Mouse (Mus musculus): ENCODE results near the gene Scrt2. TPM values are rescaled to one million over a fixed set of nuclear protein-coding genes. Genes with fewer than 3 reads are reported as not detected.
A peak's percentile ranks its signal among the peaks of the same experiment; 100 is the strongest.

Scrt2 gene
- 0.08 and 0.36 TPM in 2 replicates for polyA plus RNA-seq (2012; rRNA removed)
- not detected in 2 replicates for polyA plus RNA-seq (2014; fragmentation: Nextera tagmentation; extraction: Ambion mirVana)

DNA sequence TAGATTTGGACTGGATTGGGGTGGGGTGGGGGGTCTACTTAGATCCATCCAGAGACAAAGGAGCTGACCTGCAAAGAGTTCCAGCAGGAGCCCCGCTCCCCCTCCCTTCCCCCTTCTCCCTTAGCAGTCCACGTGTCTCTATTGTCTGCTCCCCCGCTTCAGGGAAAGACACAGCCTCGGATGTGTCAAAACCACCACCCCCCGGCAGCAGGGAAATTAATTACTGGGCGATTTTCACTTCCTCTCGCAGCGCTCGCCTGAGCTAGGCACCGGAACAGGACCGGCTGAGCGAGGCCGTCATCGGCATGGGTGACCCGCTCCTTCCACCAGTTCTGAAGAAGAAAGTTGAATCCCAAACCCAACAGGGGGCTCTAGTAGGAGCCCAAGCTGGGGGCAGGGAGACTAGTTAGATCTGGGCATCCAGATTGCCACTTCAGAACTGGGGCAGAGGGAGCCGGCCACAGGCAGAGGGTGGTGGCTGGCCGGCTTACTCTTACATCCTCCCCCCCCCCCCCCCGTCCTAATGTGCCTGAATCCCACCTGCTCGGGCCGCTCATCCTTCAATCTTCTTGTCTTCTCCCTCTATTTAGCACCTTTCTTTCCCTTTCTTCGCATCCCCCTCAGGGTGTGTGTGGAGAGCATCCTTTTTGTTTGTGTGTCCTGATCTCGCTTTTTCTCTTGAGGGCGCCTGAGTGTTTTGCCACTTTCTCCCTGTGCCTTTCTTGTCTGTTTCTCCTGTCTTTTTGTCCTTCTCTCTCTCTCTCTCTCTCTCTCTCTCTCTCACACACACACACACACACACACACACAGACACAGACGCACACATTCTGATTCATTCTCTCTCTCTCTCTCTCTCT, at the start of gene Scrt2:
TSS of gene Scrt2 (plus strand) at position 845 of the 857 bp plus-strand sequence.
- Histone ChIP-seq H3K9me3 (ENCODE audit: control insufficient read depth, low read length) (no peaks in the 10 kb centered on the region), H3K36me3 (ENCODE audit: control insufficient read depth, insufficient read depth, low read length) (no peaks in the 10 kb centered on the region), H3K4me1 (ENCODE audit: control insufficient read depth, insufficient read depth, low read length) (peaks cover 3% of the 10 kb centered on the region; the same call in 1 of the 2 replicates), H3K9ac (ENCODE audit: low read depth, low read length, severe bottlenecking) (no peak within 1 kb of the TSS), H3K27ac (replicated peaks; ENCODE audit: low read depth, low read length) (no peak within 1 kb of the TSS), H3K27me3 (ENCODE audit: control insufficient read depth, insufficient read depth, low read length) (peaks cover 47% of the 10 kb centered on the region), H3K4me3 (replicated peaks; ENCODE audit: low read length) (peak within 1 kb of the TSS; percentile 33), H3K4me2 (replicated peaks; ENCODE audit: low read depth, low read length, severe bottlenecking) (peak within 1 kb of the TSS; percentile 60)
- no peak for ATAC-seq (ENCODE audit: low FRiP score, low read depth)
- WGBS: 1% methylated on average over 22 of the region's 24 CpGs
- TF ChIP-seq POLR2A (IDR thresholded peaks at IDR 0.05; ENCODE audit: borderline replicate concordance, extremely low read depth, insufficient read depth, insufficient read length): no peak
- DNase-seq (ENCODE audit: low spot score): no peak

DNA sequence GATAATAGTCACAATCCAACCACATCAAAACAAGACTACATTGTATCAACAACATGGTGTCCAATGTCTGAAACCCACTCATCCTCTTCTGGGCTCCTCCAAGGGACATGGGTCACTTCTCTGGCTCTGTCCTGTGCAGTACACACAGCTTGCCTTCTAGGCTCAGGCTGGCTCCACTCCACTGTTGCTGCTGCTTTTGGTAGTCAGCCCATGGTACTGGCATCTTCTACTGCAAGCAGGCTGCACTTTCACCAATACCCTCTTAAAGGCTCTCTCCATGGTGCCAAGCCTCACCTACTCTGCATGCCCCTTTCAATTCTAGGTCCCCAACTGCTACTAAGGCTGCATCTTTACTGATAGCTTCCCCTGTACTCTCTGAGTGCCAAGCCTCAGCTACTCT, 41.2 kb upstream of the Scrt2 start:
- H3K27ac ChIP-seq (replicated peaks; ENCODE audit: low read depth, low read length): no peak overlapping the region
- no peak overlapping the region for H3K9ac ChIP-seq (ENCODE audit: low read depth, low read length, severe bottlenecking)
- DNase-seq (ENCODE audit: low spot score) (no peak), ATAC-seq (ENCODE audit: low FRiP score, low read depth) (no peak)
- no peaks in the 10 kb centered on the region for H3K4me1 ChIP-seq (ENCODE audit: control insufficient read depth, insufficient read depth, low read length)
- H3K27me3 ChIP-seq (ENCODE audit: control insufficient read depth, insufficient read depth, low read length): no peaks in the 10 kb centered on the region
- H3K4me2 ChIP-seq (replicated peaks; ENCODE audit: low read depth, low read length, severe bottlenecking): no peak overlapping the region
- no peaks in the 10 kb centered on the region for H3K36me3 ChIP-seq (ENCODE audit: control insufficient read depth, insufficient read depth, low read length)
- TF ChIP-seq POLR2A (IDR thresholded peaks at IDR 0.05; ENCODE audit: borderline replicate concordance, extremely low read depth, insufficient read depth, insufficient read length): no peak
- H3K9me3 ChIP-seq (ENCODE audit: control insufficient read depth, low read length): no peaks in the 10 kb centered on the region
- H3K4me3 ChIP-seq (replicated peaks; ENCODE audit: low read length): no peak overlapping the region

DNA sequence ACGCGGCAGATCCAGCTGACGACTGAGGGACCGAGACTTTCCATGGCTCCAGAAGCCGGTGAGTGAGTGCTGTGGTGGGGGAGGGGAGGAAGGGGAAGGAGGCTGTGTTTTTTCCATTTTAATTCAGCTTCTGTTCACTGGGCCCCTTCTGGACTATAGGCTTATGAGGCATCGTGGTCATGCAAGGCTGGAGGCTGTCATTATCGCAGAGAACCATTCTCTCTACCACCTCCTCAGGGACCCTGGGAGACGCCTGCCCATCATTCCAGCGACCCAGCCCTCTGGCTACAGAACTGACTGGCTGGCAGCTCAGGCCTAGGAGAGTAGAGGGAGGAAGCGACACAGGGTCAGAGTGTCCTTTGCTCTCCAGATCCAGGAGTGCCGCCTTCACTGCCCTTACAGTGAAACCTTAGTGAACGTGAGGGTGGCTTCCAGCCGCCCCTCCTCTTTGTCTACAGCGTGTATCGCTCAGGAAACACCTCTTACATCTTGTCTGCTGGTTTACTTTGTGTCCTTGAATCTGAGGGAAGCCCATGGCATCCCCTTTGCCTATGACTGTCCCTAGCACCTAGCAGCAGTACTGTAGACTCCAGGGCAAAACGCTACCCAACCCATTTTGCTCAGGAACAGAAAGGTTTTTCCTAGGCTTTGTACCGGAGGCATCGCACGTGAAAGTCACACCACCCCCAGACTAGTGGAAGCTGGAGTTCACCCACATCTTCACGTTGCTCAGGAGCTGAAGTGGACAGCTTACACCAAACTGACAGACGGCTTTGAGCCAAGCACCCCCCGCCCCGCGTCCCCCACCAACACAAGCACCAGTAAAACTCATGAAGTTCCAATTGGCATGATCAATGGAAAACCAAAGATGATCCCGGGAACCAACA, 34.0 kb upstream of the Scrt2 start:
- Histone ChIP-seq H3K9ac (ENCODE audit: low read depth, low read length, severe bottlenecking) (no peak overlapping the region), H3K4me1 (ENCODE audit: control insufficient read depth, insufficient read depth, low read length) (peaks cover 2% of the 10 kb centered on the region; the same call in 1 of the 2 replicates), H3K9me3 (ENCODE audit: control insufficient read depth, low read length) (no peaks in the 10 kb centered on the region), H3K27ac (replicated peaks; ENCODE audit: low read depth, low read length) (no peak overlapping the region), H3K4me2 (replicated peaks; ENCODE audit: low read depth, low read length, severe bottlenecking) (no peak overlapping the region), H3K36me3 (ENCODE audit: control insufficient read depth, insufficient read depth, low read length) (no peaks in the 10 kb centered on the region), H3K4me3 (replicated peaks; ENCODE audit: low read length) (no peak overlapping the region), H3K27me3 (ENCODE audit: control insufficient read depth, insufficient read depth, low read length) (peaks cover 55% of the 10 kb centered on the region)
- TF ChIP-seq POLR2A (IDR thresholded peaks at IDR 0.05; ENCODE audit: borderline replicate concordance, extremely low read depth, insufficient read depth, insufficient read length): no peak
- ATAC-seq (ENCODE audit: low FRiP score, low read depth) (no peak), DNase-seq (ENCODE audit: low spot score) (no peak)
- 3% methylated on average over 25 of the region's 25 CpGs for WGBS

DNA sequence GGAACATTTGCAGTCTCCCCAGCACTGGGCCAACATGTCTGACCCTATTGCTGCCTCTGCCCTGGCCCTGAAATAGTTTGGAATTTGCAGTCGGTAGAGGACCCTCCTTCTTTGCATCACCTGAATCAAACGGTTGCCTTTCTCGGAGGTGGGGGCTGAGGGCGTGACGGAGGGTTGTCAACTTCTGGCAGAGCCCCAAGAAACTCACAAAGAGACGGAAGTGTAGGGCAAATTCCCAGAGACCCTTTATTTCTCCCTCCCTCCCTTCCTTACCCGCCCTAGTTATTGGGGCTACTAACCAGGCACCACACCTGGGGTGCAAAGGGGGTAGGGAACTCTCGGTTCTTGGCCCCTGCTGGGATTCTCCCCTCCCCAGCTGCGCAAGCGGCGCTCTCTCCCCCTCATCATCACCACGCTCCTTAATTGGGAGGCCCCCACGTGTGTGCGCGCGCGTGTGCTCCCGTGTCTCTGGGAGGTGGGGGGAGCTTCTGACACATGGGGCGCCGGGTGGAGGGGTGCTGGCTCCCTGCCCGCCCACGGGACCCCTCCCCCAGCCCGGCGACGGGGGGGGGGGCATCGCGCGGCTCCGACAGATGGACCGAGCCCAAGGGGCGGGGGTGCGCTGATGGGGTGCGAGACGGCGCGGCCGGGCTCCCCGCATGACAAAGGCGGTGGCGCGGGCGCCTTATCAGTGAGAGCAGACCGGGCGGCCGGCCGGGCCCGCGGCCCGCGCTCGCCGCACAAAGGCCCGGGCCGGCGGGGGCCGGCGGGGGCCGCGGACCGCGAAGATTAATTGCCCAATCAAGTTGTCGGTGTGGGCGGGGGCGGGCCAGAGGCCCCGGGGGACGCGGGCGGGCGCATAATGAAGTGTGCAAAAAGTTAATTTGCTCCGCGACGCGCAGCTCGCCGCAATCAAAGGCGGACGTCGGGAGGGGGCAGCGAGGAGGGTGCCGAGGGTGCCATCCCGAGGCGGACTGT, 33.0 kb upstream of the Scrt2 start:
- peaks cover 2% of the 10 kb centered on the region; the same call in 1 of the 2 replicates for H3K4me1 ChIP-seq (ENCODE audit: control insufficient read depth, insufficient read depth, low read length)
- DNase-seq (ENCODE audit: low spot score) (no peak), ATAC-seq (ENCODE audit: low FRiP score, low read depth) (0 out of 2 replicates have a peak, but pooled peaks have one; percentile 42)
- no peaks in the 10 kb centered on the region for H3K36me3 ChIP-seq (ENCODE audit: control insufficient read depth, insufficient read depth, low read length)
- H3K9me3 ChIP-seq (ENCODE audit: control insufficient read depth, low read length): no peaks in the 10 kb centered on the region
- TF ChIP-seq POLR2A (IDR thresholded peaks at IDR 0.05; ENCODE audit: borderline replicate concordance, extremely low read depth, insufficient read depth, insufficient read length): no peak
- peak overlapping the region; percentile 96 for H3K4me2 ChIP-seq (replicated peaks; ENCODE audit: low read depth, low read length, severe bottlenecking)
- H3K4me3 ChIP-seq (replicated peaks; ENCODE audit: low read length): peak overlapping the region; percentile 53
- under 1% methylated on average over 37 of the region's 82 CpGs for WGBS
- no peak overlapping the region for H3K27ac ChIP-seq (replicated peaks; ENCODE audit: low read depth, low read length)
- peak overlapping the region; percentile 60 for H3K9ac ChIP-seq (ENCODE audit: low read depth, low read length, severe bottlenecking)
- peaks cover 55% of the 10 kb centered on the region for H3K27me3 ChIP-seq (ENCODE audit: control insufficient read depth, insufficient read depth, low read length)
